Mouse (Mus musculus): ENCODE data around the gene Arid3a. TPM values are rescaled to one million over a fixed set of nuclear protein-coding genes. Genes with fewer than 3 reads are reported as not detected.
"Not testable (repeated sequence)": the region's sequence is repeated elsewhere in the genome, so short reads cannot be mapped to it uniquely, and the experiment has no call there.

Arid3a gene
- polyA plus RNA-seq, 1 experiment from 2014 or later = 5.4 TPM

DNA sequence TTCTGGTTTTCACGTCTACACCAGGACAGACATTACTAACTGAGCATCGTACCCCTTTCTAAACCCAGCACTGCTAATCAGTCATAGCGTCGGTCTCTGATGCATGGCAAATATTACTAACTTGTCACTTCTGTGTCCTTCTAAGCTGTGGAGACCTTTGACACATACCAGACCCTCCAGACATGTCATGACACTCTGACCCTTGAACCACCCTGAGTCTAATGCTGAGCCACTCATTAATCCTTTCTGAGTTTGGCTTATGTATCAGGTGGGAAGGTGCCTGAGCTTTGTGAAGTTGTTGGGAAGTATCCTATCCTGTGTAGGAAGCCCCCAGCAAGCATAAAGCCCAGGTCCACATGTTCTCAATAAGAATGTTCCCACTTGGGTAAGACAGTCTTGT lies 23.0 kb downstream of the Arid3a start:
- H3K9ac ChIP-seq = no peak overlapping the region

DNA sequence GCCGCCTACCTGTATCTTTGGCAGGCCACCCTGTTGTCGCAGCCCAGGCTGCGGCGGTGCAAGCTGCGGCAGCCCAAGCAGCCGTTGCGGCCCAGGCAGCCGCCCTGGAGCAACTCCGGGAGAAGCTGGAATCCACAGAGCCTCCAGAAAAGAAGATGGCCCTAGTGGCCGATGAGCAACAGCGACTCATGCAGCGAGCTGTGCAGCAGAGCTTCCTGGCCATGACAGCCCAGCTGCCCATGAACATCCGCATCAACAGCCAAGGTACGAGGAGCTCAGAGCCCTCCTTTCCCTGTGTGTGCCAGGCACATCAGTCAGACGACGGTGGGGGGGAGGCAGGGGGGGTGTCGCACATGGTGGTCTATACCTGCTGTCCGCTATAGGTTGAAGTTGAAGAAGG lies 23.8 kb downstream of the Arid3a start:
- no peaks in the 10 kb centered on the region for H3K9me3 ChIP-seq (ENCODE audit: low read depth, low read length)
- H3K4me1 ChIP-seq (ENCODE audit: insufficient read depth) = peaks cover 13% of the 10 kb centered on the region
- no peak overlapping the region for H3K27ac ChIP-seq (ENCODE audit: low read depth)
- no peak for ATAC-seq (ENCODE audit: insufficient read depth)
- H3K36me3 ChIP-seq (ENCODE audit: insufficient read depth) = peaks cover 57% of the 10 kb centered on the region
- H3K9ac ChIP-seq = no peak overlapping the region
- no peaks in the 10 kb centered on the region for H3K27me3 ChIP-seq (ENCODE audit: insufficient read depth, low read length)
- no peak overlapping the region for H3K4me2 ChIP-seq
- no peak for DNase-seq
- no peak overlapping the region for H3K4me3 ChIP-seq (ENCODE audit: low read depth, low read length)
- TF ChIP-seq CTCF (IDR thresholded peaks at IDR 0.05; ENCODE audit: low read depth) = no peak
- 83% methylated on average over 18 of the region's 18 CpGs for WGBS

More for the DNA sequence above, 23.0 kb downstream of the Arid3a start:
- no peak overlapping the region for H3K4me2 ChIP-seq
- H3K4me1 ChIP-seq (ENCODE audit: insufficient read depth) = peaks cover 17% of the 10 kb centered on the region
- H3K36me3 ChIP-seq (ENCODE audit: insufficient read depth) = peaks cover 57% of the 10 kb centered on the region
- ATAC-seq (ENCODE audit: insufficient read depth) (no peak), DNase-seq (no peak)
- no peak overlapping the region for H3K27ac ChIP-seq (ENCODE audit: low read depth)
- H3K9me3 ChIP-seq (ENCODE audit: low read depth, low read length) = no peaks in the 10 kb centered on the region
- H3K4me3 ChIP-seq (ENCODE audit: low read depth, low read length) = no peak overlapping the region
- no peaks in the 10 kb centered on the region for H3K27me3 ChIP-seq (ENCODE audit: insufficient read depth, low read length)
- 86% methylated on average over 4 of the region's 4 CpGs for WGBS
- no peak for TF ChIP-seq CTCF (IDR thresholded peaks at IDR 0.05; ENCODE audit: low read depth)

DNA sequence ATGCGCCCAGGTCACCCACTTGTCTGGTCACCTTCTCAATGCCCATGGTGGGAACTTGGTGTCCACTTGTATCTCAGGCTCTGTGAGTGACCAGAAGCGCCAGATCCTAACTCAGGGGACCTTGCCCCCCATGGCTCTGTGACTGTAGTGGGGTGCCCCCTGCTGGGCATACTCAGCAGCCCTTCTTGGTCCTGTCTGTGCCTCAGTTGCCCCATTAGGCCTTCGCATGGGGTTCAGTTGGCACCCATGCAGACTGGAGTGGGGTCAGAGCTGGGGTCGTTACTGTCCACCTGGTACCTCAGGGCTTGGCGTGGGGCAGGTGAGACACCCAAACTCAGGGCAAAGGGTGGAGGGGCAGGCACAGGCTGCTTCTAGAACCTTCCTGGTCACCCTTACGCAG lies 27.1 kb downstream of the Arid3a start:
- Histone ChIP-seq H3K9ac (no peak overlapping the region), H3K9me3 (ENCODE audit: low read depth, low read length) (no peaks in the 10 kb centered on the region), H3K4me3 (ENCODE audit: low read depth, low read length) (no peak overlapping the region), H3K36me3 (ENCODE audit: insufficient read depth) (peaks cover 42% of the 10 kb centered on the region), H3K4me2 (no peak overlapping the region), H3K4me1 (ENCODE audit: insufficient read depth) (no peaks in the 10 kb centered on the region), H3K27ac (ENCODE audit: low read depth) (no peak overlapping the region), H3K27me3 (ENCODE audit: insufficient read depth, low read length) (no peaks in the 10 kb centered on the region)
- peak; percentile 74 for TF ChIP-seq CTCF (IDR thresholded peaks at IDR 0.05; ENCODE audit: low read depth)
- no peak for ATAC-seq (ENCODE audit: insufficient read depth)
- DNase-seq = peak; percentile 57
- 81% methylated on average over 6 of the region's 6 CpGs for WGBS

DNA sequence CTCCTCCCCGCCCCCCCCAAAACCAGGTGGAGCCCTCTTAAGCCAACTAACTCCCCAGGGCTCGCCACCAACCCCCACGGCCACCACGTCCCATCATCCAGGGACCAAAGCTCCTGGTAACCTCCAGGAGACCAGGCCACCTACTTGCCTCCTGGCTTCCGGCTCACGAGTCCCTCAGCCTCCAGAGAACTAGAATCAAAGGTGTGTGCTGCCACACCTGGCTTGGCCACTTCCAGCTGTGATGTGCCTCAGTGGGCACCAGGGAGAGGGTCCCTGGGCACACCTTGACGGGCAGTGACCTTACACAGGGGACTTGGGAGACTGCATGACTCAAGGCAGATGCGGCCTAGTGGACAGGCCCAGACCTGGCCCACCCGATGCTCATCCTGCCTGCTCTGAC lies 28.8 kb downstream of the Arid3a start:
- DNase-seq (no peak), ATAC-seq (ENCODE audit: insufficient read depth) (no peak)
- 62% methylated on average over 9 of the region's 9 CpGs for WGBS
- no peaks in the 10 kb centered on the region for H3K27me3 ChIP-seq (ENCODE audit: insufficient read depth, low read length)
- no peak overlapping the region for H3K27ac ChIP-seq (ENCODE audit: low read depth)
- no peak overlapping the region for H3K4me3 ChIP-seq (ENCODE audit: low read depth, low read length)
- H3K36me3 ChIP-seq (ENCODE audit: insufficient read depth) = peaks cover 25% of the 10 kb centered on the region
- H3K9me3 ChIP-seq (ENCODE audit: low read depth, low read length) = no peaks in the 10 kb centered on the region
- no peaks in the 10 kb centered on the region for H3K4me1 ChIP-seq (ENCODE audit: insufficient read depth)
- H3K4me2 ChIP-seq = no peak overlapping the region
- no peak overlapping the region for H3K9ac ChIP-seq
- TF ChIP-seq CTCF (IDR thresholded peaks at IDR 0.05; ENCODE audit: low read depth) = no peak

DNA sequence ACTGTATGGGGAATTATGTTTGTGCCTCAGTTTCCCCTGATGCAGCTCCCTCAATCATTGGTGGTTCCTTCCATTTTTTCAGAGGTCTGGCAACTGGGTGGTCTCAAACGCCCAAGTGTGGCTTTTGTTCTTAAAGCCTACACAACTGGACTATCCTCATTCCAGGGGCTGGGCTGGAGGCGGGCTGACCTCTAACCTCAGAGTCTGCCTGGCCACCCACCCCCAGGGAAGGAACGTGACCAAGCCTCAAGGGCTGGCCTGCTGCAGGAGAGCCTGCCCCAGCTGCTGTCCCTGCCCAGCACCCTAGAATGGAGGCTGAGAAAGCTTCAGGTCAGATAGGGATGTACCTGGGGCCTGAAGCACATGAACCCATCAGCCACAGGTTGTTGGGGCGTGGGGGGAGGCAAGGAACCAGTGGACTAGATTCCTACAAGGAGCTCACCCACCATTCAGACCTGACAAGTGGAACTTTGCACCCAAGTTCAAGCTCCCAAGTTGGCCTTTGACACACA lies 29.9 kb downstream of the Arid3a start:
- WGBS = 20% methylated on average over 4 of the region's 4 CpGs
- Histone ChIP-seq H3K4me1 (ENCODE audit: insufficient read depth) (0 out of 2 replicates have a peak, but pooled peaks cover 6% of the 10 kb centered on the region), H3K9me3 (ENCODE audit: low read depth, low read length) (no peaks in the 10 kb centered on the region), H3K27me3 (ENCODE audit: insufficient read depth, low read length) (no peaks in the 10 kb centered on the region), H3K4me2 (no peak overlapping the region), H3K4me3 (ENCODE audit: low read depth, low read length) (no peak overlapping the region), H3K9ac (no peak overlapping the region), H3K36me3 (ENCODE audit: insufficient read depth) (peaks cover 21% of the 10 kb centered on the region), H3K27ac (ENCODE audit: low read depth) (no peak overlapping the region)
- DNase-seq (no peak), ATAC-seq (ENCODE audit: insufficient read depth) (no peak)
- TF ChIP-seq CTCF (IDR thresholded peaks at IDR 0.05; ENCODE audit: low read depth) = no peak

DNA sequence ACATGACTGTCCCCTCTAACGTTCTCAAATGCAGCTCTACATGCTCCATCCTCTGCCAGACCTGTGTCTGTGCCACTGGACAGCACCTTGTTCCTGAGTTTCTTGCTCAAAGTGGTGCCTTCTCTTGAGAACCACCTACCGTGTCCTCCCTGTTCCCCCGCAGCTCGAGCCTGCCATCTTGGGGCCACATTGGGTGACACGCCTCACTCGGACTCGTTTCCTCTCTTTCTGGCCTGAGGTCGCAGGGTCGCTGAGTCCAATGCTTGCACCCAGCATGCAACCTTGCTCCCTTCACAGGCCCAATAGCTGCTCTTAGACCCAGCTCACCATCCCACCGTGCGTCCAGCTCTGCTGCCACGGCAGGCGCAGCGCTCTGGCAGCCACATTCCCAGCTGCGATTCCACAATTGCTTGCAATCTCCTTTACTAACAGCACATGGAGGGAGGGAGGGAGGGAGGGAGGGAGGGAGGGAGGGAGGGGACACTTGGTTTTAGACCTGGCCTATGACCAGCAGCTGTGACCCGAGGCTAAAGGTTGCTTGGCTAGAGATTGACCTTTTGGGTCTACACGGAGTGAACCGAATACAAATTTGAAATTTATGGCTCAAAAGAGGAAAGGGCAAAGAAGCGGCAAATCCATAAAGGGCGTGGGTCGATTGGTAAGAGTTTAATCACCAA lies 31.4 kb downstream of the Arid3a start:
- Histone ChIP-seq H3K4me2 (peak overlapping the region; percentile 45), H3K27me3 (ENCODE audit: insufficient read depth, low read length) (no peaks in the 10 kb centered on the region), H3K9ac (no peak overlapping the region), H3K4me1 (ENCODE audit: insufficient read depth) (0 out of 2 replicates have a peak, but pooled peaks cover 6% of the 10 kb centered on the region), H3K27ac (ENCODE audit: low read depth) (no peak overlapping the region), H3K36me3 (ENCODE audit: insufficient read depth) (peaks cover 24% of the 10 kb centered on the region), H3K4me3 (ENCODE audit: low read depth, low read length) (no peak overlapping the region), H3K9me3 (ENCODE audit: low read depth, low read length) (no peaks in the 10 kb centered on the region)
- DNase-seq = peak; percentile 85
- 12% methylated on average over 21 of the region's 21 CpGs for WGBS
- ATAC-seq (ENCODE audit: insufficient read depth) = no peak
- peak; percentile 94 for TF ChIP-seq CTCF (IDR thresholded peaks at IDR 0.05; ENCODE audit: low read depth)

DNA sequence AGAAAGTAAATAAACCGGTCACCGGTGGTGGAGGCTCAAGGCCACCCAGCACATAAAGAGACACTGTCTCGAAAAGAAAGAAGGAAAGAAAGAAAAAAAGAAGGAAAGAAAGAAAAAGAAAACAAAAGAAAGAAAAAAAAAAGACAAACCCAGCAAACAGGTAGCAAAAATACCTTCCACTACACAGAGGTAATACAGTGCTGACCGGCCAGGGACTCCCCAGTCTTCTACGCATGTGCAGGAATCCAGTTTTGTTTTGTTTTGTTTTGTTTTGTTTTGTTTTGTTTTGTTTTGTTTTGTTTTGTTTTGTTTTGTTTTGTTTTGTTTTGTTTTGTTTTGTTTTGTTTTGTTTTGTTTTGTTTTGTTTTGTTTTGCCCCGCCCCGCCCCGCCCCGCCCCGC lies 32.6 kb downstream of the Arid3a start:
- not testable (repeated sequence) for H3K9ac ChIP-seq; H3K27ac ChIP-seq (ENCODE audit: low read depth); H3K4me1 ChIP-seq (ENCODE audit: insufficient read depth); DNase-seq; H3K27me3 ChIP-seq (ENCODE audit: insufficient read depth, low read length); ATAC-seq (ENCODE audit: insufficient read depth); H3K9me3 ChIP-seq (ENCODE audit: low read depth, low read length)
- Histone ChIP-seq H3K4me2 (peak overlapping the region; percentile 89), H3K36me3 (ENCODE audit: insufficient read depth) (peaks cover 31% of the 10 kb centered on the region), H3K4me3 (ENCODE audit: low read depth, low read length) (peak overlapping the region; percentile 99)
- 33% methylated on average over 10 of the region's 10 CpGs for WGBS
